Mouse (Mus musculus) urinary bladder, adult 18-20 months (tissue): Measurements from ENCODE around the gene Syndig1.

Experiments used
- DNase-seq, 2 experiments: peaks; one replicate each; pipeline ENCODE4 v3.0.0; 2022; ENCODE audit warnings: low spot score in 2 of 2, mixed read lengths in 2 of 2

The Syndig1 gene

DNA sequence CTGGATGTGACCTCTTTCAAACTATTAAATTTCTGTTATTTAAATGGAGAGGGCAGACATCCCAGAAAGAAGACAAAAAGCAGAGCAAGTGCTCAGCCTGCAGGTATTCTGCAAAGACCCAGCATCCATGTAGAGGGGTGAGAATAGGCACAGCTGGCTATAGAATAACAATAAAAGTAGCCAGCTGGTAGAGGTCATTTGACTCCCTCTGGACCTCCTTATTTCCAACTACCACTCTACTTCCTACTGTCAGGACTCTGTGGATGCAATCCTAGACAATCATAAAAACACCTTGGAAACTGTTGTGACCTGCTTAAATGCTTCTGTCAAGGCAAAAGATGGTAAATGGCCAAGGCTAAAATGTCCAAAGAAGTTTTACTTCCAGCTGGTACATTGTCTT is 153.5 kb downstream of the Syndig1 start:
- no peak for DNase-seq

DNA sequence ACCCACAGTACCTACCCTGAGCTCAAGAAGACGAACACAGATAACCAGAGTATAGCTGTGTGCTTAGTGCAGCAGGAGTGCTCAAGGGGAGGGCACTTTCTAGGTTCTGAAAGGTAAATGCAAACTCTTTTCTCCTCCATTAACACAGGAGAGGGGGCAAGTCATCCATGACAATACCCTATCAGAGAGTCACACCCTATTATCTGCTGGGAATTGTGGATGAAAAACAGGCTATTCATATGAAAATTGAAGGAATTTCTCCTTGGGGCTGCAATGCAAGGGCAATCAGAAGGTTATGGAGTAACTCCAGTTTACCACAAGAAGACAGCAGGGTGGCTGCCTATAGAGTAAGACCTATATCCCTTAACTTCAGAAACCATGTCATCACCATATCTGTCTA is 154.1 kb downstream of the Syndig1 start:
- DNase-seq, result no peak

DNA sequence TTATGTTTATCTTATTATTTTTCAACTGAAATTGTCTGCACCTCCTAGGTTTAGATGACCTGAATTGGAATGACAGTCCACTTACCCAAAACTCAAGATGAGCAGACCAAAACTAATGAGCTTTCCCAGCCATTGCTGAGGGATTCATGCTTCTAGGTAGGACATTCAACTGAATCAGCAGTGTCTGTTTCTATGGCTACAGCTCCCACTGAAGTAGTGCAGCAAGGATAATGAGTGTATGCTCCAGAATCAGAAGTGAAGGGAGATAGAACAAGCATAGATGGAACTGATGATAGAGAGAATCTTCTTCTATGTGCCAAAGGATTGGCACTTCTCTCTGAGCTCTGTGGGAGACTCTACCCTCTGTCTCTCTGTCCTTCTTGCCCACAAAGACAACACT is 158.6 kb downstream of the Syndig1 start:
- DNase-seq, result no peak

DNA sequence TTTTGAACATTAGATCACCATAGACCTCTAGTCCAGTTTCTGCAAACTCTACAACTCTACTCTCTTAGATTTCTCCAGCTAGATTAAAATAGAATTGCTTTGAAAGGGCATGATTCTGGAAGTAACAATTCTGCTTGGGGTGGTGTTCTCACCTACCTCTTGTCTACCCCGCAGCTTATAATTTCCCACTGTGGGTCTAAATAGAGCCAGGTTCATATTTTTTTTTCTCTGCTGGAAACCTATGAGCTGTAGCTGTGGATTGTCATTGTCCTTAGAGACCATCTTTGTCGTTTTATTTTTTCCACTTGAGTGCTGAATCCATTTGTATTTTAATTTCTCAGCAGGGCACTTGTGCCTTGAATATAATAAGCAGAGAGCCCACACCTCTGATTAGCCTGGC is 162.5 kb downstream of the Syndig1 start:
- DNase-seq, result no peak

DNA sequence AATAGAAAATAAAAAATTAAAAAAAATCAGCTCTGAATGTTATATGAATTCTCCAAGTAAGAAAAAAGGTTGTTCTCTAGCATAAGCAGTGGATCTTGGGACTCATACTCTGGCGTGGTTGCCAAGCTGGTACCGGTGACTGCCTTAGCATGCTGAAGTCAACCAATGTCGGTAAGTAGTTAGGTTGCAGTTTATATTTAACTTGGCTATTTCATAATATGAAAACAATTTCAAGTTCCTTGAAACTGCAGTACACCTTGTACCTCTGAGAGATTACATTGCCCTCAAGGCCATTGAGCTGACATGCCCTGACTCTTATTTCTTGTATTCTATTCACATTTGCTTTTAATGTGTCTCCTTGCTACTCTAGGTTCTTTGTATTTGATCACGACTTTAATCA is 163.9 kb downstream of the Syndig1 start:
- no peak for DNase-seq

DNA sequence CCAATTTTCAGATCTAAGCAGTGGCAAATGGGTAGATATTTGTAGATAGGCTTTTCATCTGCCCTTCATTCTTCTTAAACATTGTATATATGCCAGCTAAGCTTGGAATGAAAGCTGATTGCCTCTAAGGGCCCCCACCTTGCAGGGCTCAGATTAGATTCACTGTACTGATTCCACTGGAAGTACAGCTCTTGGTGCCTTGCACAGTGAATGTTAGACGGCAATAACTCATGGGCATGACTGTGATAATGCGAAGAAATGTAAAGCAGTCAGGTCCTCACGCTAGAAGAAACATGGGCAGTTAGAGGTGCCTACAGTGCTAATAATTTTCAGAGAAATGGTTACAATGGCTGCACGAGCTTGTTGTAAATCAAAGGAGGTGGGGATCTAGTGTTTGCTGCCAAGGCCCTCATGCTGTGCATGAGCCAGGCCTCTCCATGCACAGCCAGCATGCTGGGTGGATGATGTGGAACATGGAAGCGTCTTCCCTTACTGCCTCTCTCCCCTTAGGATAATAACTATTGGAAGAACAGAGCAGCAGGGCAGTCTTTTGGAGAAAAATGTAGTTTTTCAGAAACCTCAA is 167.5 kb downstream of the Syndig1 start:
- no peak for DNase-seq

DNA sequence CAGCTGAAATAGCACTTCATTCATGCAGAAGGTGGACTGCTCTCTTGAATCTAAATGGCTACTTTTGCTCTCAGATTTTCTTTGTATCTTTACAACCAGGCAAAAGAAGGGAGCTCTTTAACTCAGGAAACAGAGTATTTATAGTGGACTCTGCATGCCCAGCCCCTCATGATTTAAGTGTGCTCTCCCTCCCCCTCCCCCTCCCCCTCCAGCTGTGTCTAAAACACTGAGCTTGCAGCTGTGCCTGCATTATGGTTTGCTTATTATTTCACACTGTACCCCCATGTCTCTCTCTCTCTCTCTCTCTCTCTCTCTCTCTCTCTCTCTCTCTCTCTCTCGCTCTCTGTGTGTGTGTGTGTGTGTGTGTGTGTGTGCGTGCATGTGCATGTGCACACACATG is 168.6 kb downstream of the Syndig1 start:
- no peak for DNase-seq

DNA sequence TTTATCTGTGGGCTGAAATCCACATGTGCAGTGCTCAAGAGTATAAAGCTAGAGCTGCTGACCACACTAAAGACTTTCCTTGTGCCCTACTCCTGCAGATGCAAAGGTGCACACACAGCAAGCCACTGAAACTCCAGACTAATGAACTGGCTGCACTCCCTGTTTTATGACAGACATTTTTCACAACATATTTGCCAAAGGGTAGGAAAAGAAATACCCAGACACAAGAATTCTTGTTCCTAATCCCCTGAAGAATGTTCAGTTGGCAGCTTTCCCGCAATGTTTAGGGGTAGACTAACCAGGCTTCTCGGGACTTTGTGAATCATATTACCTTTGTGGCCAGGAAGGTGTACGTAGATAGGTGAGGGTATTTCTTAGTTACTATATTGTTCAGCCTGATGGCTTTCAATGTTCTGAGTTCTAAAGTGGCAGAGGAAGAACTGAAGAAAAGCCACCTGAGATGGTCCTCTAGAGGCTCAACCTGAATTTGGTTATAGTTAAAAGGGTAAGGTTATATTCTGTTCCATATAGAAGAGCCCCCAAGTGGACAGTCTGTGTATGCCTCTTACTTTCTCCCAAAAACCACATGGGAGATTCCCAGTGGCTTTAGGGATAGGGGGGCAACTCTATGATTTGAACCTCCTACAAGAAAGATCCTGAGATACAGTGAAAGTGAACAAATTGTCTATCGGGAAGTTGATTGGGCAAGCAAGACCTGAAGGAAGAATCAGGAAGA is 169.5 kb downstream of the Syndig1 start:
- DNase-seq, result no peak

DNA sequence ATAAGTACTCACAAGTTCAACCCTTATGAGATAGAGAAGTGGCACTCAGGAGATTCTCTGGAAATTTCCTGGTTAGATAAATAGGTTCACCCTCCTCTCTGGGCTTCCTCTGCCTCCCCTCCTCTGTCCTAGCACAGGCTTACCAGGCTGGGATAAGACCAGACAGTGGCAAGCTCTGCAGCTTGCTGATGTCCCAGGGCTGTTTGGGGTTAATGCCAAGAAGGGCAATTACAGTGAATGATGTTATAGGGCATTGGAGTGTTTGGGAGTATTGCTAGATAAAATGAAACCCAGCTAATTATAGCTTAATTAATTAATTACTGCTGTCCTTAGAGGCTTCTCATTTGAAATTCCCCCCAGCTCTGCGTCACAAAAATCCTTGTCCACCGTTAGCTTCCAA is 171.6 kb downstream of the Syndig1 start:
- no peak for DNase-seq

DNA sequence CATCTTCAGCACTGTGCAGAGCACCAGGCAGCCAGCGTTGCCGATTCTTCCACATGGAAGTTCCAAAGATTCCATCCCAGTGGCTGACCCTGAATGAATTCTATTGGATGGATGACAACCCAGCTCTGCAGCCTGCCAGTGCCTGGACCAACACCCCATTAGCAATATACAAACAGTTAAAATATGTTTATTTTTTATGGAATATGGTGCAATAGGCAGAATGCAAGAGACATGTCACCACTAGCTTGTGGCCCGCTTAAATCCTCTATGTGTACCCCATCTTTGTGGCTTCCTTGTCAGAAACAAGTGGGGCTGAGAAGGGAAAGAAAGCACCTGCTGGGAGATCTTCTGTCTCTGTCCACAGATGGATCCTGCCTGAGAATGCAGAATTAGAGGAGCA is 174.5 kb downstream of the Syndig1 start:
- DNase-seq, result no peak

DNA sequence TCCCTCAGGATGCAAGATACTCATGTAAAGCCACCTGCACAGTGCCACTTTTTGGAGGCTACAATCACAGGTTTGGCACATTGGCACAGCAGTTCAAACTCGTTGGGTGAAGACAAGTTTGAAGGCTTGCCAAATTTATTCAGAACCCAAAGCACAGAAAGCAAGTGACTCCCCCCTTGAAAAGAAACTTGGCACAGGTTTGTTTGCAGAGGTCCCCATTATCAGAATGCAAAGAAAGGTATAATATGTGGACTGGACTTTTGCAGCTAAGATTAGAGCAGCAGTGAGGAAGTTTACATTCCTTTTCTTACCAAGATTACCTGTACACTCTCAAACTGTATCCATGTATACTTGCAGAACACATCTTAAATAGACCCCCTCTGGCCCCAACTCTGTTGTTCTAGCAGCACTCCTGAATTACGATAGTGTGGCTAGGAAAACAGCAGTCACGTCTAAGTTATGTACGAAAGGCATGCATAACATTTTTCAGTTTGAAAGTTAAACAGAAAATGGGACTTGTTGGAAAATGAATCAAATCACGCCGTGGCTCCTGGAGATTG is 183.9 kb downstream of the Syndig1 start:
- DNase-seq, result no peak

DNA sequence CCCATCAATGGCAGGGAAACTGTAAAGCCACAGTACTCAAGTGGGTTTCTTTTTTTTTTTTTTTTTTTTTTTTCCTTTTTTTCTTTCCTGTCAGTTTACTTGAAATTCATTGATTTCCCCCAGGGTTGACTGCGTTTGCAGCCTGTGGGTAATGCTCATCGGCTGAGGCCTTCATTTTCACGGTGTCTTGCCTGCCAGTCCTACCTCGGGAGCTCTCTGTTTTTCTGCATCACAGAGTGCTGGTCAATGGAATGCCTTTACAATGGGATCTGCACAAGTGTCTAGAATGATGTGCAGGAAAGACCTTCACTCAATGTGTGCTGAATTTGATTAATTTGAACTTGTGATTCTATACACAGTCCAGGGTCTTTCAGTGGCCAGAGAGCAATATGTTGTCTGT is 184.8 kb downstream of the Syndig1 start:
- DNase-seq, result no peak

DNA sequence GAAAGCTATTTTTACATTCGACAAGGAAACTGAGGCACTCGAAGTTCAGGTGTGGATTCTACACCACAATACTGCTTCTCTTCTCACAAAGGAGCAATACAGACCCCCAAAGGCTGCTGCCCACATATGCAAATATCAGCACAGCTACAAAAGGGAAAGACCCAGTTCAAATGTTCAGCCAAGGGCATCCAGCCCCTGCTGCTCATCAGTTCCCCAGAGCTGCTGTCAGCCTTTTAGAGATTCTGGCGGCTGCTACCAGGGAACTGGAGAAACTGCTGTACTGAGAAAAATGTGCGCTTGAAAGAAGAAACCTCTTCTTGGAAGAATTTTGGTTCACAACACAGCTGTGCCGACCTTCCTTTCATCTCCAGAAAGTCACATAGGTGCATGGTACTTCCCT is 187.3 kb downstream of the Syndig1 start:
- no peak for DNase-seq

DNA sequence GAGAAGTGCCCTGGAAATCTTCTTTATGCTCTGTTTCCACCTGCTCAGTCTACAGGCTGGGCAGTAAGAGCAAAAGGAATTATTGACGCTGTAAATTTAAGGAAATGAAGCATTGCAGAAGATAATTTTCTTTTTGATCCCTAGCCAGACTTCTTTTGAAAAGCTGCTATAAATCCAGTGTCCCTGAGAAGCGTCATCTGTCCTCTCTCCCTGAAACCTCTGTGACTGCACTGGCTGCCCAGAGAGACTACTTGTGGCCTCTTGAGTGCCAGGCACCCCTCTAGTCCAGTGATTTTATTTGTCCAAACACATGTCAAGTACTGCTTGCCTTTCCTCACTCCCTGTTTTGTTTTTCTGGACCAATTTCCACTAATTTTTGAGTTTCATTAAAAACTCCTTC is 191.7 kb downstream of the Syndig1 start:
- DNase-seq, result no peak

DNA sequence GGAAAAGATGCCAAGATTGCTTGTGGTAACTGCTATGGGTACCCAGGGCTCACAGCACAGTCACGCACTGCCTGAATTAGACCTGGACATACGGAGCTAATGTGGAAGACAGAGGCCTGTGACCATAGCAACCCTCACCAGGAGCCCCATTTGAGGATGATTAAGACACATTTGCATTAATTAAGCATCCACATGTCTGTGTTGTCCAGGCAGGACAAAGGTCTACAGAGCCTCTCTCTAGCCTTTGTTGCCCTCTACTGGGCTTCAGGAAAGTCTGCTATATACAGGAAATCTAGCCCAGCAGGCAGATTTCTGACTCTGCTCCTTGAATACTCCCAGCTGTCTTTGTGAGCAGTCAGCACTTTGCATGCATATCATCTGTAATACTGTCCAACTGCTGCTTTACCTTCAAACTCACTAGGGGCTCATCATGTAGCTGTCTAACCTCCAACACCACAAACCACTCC is 194.9 kb downstream of the Syndig1 start:
- DNase-seq, result no peak

DNA sequence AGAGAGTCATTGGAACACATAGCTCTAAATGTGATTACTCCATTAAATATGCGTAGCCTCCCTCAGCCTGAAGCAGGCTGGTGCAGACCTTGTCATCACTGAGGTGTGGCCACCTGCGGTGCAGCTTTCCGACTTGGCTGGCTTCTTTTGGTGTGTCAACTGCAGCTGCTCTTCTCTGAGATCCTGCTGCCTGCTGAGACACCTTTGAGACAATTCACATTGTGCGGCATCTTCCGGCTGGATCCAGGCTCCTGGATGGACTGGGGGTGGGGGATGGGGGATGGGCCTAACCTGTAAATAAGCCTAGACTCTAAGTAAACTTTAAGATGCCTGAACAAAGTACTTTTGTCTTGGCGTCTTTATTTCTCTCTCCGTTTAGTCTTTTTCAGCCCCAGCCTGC is 214.5 kb downstream of the Syndig1 start:
- DNase-seq, result no peak
